Mouse (Mus musculus) hindlimb bud, embryonic 11.5 days (tissue): ENCODE results near the gene H2-Ab1.
A peak's percentile ranks its signal among the peaks of the same experiment; 100 is the strongest.

ENCODE experiments used
- DNase-seq: peaks from one replicate; pipeline ENCODE4 v3.0.0-alpha.2; 2012; ENCODE audit warnings: low read depth, low spot score; ENCODE audit errors: extremely low spot score

The H2-Ab1 gene

DNA sequence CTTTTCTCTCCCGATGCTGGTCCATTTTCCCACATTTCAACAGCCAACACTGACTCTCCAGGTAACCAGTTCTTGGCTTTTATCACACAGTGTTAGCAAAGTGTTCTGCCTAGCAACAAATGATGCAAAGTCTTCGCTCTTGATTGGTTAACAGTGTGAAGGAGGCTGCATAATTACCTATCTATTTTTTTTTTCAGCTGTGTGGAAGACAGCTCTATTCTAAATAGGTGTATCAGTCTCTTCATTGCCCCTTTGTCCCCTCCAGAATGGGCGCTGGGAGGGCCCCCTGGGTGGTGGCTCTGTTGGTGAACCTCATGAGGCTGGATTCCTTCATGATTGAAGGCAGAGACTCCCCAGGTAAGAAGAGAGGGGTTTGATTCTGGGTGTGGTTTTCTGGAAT is 18.8 kb upstream of the H2-Ab1 start, which contains the start of gene H2-Ob:
TSS of gene H2-Ob (plus strand) at position 198 of the 400 bp plus-strand sequence.
- no peak for DNase-seq

DNA sequence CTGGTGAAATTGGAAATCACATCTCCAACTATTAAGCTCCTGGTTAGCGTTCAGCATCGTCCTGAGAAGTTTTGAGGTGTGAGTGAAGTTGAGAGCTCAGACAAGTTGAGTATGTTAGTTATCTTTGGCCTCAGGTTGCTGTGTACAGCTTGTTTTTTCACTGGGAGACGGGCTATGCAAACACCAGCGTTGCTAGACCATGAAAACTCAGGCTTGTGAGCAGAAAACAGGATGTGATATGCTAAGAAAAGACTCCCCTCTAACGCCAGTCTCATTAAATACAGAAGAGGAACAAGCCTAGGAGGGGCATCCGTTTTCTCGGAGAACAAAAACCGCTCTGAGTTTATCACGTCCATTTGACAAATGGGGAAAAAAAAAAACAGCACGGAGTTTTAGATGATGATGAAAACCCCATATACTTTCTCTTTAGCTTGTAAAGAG is 17.9 kb upstream of the H2-Ab1 start:
- DNase-seq = no peak

DNA sequence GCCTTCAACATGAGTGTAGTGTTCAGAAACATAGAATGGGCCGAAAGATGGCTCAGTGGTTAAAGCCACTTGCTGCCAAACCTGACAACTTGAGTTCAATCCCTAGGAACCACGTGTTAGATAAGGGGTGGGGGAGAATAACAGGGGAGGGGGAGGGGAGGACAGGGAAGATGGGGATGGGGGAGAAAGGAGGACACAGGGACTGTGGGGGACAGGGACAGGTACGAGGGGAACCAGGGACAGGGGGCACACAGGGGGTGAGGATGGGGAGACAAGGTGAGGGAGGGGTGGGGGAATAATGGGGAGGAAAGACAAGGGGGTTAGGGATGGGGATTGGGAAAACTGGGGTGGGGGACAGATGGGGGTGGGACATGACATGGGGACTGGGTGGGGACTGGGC is 17.1 kb upstream of the H2-Ab1 start:
- DNase-seq = no peak

DNA sequence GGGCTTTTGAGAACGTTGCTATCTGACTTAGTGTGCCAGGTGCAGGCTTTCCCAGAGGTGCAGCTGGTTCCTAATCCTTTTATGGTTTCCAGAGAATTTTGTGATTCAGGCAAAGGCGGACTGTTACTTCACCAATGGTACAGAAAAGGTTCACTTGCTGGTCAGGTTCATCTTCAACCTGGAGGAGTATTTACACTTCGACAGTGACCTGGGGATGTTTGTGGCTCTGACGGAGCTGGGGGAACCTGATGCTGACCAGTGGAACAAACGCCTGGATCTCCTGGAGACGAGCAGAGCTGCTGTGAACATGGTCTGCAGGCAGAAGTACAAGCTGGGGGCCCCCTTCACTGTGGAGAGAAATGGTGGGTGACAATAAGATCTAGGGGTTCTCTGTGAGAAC is 16.6 kb upstream of the H2-Ab1 start:
- DNase-seq = no peak

DNA sequence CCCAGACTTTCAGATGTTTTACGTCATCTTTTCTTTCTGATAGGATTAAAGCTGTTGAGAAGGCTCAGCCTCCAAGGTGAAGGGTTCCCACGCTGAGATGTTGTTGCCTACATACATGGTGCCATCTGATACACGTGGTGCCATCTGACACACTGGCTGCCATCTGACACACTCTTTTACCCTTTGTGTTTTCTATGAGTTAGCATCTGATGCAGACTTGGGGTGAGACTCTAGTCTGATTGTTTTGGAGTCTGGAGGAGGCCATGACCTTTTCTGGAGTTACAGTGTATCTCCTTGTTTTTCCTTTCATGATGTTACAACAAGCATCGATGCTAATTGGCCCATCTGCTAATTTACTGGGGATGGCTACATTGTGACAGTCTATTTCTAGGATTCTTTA is 12.8 kb upstream of the H2-Ab1 start:
- DNase-seq = no peak

DNA sequence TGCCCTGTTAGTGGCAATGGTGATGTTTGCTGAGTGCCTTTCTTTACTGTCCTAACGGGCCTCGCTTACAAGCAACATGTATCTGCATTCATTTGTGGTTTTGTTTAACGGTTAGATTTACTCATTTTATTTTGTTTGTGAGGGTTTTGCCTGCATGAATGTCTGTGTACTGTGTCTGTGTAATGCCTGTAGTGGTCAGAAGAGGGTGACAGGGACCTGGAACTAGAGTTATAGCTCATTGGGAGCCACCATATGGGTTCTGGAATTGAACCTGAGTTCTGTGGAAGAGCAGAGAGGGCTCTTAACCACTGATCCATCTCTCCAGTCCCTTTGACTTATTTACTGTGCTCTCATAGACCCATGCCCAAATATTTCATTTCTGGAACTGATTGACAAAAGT is 10.4 kb upstream of the H2-Ab1 start:
- DNase-seq = no peak

DNA sequence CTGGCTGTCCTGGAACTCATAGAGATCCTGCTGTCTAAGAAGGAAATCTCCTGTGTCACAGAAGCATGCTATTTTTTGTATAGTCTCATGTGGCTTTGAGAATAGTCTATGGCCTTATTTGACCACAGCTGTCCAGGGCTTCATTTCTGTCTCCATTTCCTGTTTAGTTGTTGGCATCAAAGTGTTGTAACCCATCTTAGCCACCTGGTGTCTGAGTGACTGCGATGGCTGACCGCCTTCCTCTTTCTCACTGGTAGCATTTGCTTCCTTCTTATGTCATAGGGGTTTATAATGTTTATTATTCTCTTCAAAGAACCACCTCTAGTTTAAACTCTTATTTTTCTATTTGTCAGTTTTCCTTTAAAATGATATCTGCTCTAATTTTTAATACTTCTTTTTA is 8.7 kb upstream of the H2-Ab1 start:
- DNase-seq = no peak

DNA sequence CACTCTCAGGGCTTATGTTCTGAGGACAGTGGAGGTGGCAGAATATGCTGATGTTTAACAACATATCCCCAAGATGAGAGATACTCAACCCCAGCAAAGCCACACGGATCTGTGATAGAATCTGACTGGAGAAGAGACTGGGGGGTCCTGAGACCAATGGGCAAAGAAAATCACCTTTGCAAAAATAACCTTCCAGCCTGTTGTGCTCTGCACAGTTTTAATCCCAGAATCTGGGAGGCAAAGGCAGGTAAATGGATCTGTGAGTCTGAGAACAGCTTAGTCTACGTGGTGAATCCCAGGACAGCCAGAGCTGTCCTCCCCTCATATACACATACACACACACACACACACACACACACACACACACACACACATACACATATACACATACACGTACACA is 8.1 kb upstream of the H2-Ab1 start:
- DNase-seq = no peak

DNA sequence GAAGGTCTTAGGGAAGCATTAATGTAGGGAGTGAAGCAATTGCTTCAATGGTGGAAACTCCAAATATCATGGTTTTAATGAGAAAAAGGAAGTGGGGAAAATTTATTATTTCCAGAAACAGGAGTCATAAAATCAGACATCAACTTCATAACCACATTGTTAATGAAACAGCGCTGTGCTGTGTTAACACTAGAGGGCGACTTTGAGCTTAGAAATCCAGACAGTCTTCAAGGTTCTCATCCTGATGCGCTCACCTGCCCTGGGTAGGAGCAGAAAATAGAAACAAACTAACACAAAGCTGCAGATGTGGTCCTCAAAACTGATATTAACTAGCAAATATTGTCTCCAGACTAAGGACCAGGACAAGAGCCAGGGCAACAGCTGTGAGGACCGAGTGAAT is 7.6 kb upstream of the H2-Ab1 start:
- no peak for DNase-seq

DNA sequence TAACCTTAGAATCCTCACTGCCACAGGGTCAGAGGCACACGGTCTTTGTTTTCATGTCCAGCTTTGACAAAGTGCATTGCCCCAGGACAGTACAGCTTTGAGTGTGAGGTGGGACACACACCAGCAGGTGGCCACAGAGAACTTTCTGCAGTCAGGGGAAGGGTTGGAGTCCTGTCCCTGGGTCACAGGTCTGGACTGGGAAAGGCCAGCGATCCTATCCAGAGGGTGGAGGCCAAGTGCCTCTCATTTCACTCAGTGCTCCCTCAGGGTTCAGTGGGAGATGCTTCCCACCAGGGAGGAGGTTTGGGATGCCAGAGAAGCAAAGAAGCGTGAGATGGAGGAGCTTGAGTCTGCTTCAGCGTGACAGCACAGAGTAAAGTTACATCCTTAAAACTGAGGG is 5.8 kb upstream of the H2-Ab1 start:
- DNase-seq = no peak

DNA sequence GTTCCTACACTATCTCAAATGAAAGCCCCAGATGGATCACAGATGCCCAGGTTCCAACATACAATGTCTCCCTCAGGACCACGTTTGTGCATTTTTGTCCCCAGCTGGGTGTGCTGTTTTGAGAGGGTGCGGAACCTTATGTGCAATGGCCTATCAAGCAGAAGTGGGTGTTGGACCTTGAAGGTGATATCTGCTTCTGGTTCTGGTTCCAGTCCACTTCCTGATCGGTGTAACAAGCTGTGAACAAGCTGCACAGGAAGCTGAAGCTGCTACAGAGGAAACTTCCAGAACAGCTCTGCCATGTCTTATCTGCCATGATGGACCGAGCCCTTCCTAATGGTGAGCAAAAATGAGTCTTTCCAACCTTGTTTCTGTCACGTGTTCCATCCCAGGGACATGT is 988 bp upstream of the H2-Ab1 start:
- no peak for DNase-seq

DNA sequence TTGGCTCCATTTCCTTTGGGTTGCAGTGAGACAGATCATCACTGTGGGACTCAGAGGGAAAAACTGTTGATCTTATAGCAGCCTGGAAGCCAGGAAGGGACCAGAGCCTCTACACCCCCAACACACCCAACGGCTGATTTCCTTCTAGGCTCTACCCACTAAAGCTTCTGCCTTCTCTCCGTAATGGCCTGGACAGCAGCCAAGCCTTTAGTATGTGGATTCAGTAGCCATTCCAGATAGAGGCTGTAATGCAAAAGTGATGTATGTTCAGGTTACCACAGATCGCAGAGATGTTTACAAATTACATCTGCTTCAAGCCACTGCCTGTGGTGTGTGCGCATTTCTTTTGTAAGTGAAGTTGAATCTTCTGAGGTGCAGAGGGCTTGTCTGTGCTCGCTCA is 3.1 kb downstream of the H2-Ab1 start:
- no peak for DNase-seq

DNA sequence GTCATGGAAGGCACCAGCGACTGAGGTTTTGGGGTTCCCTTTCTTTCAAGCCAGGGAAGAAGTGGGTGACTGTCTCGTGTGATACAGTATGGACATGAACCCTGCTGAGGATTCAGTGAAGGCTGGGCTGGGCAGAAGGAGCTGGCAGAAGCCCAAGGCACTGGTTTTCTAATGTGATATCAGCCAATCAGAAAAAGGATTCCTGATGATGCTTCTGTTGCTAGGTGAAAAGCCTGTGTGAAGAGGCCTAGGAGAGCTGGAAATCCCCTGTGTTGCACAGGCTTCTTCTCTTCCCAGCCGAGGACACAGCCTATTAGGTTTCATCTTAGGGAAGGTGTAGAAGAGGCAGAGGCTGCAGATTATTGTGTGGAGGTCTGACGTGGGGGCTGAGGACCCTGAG is 4.0 kb downstream of the H2-Ab1 start:
- peak; percentile 60 for DNase-seq

DNA sequence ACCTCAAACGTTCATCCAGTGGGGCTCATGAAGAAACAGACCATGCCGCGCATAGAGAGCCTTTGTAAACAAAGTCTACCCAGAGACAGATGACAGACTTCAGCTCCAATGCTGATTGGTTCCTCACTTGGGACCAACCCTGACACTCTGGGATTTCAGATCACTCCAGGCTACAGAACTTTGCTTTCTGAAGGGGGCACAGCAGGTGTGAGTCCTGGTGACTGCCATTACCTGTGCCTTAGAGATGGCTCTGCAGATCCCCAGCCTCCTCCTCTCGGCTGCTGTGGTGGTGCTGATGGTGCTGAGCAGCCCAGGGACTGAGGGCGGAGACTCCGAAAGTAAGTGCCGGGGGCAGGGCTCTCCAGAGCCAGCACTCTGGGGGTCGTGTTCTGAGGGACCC is 5.6 kb downstream of the H2-Ab1 start:
- peak; percentile 93 for DNase-seq

DNA sequence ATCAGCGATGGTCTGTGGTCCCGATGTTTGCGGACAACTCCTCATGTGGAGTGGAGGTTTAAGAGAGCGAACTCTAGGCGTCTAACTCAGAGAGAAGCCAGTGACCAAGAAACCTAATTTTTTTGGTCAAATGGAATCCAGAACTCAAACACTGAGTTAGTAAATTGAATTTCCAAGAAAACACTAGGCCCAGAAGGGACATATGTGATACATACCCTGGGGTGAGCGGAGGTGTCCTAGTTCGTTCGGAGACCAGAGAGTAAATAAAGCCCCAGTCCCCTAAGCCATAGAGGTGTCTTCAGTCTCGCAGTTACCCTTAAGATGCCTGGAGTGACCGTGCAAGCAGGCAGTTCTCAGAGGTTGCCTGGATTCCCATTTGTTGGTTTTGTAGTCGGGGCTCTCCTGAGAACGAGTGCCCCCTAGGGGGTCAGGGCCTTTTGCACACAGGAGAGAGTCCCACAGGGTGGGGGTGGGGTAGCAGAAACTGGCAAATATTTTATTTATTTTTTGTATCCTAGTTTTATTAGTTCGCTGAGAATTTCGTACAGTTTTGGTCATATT is 6.4 kb downstream of the H2-Ab1 start:
- DNase-seq = no peak

DNA sequence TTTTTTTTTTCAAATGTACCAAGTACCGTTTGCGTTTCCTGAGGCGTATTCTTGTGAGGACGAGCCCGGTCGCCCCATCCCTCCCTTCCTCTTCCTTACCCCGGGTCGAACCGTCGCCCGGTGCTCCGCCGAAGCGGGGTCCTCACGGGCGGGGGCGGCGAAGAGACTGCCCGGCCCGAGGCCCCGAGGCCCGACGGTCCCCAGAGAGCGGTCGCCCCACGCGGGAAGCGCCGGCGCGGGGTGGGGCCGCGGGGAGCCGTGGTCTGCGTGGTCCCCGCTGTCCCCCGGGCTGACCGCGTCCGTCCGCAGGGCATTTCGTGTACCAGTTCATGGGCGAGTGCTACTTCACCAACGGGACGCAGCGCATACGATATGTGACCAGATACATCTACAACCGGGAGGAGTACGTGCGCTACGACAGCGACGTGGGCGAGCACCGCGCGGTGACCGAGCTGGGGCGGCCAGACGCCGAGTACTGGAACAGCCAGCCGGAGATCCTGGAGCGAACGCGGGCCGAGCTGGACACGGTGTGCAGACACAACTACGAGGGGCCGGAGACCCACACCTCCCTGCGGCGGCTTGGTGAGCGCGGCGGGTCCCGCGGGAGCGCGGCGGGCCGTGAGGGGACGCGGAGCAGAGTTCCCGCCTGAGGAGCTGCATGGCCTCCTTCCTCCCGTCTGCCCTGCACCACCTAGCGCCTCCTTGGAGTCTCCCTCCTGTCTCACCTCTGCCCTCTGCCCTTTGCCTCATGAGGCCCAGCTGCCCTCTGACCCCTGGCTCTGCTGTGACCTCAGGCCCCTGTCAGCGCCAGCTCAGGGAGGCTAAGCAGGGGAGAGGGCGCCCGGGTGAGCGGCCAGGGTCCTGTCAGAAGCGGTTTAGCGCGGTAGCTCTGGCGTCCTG is 7.2 kb downstream of the H2-Ab1 start:
- no peak for DNase-seq

DNA sequence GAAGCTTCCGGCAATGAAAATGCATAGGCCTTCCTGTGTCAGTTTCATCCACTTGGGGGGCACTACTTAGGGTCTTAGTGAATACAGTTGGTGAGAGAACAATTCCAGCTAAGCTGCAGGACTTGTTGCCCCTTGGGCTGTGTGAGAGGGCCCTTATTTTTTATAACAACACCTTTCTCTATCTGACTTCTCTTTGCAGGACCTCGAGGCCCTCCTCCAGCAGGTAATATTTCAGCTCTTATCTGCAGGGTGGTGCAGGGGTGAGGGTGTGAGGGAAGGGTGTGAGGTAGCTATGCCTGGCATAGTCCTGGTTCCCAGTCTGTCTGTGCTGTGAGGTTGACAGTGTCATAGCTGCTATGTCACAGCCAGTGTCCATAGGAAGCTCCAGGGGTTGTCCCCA is 10.8 kb downstream of the H2-Ab1 start:
- DNase-seq = no peak

DNA sequence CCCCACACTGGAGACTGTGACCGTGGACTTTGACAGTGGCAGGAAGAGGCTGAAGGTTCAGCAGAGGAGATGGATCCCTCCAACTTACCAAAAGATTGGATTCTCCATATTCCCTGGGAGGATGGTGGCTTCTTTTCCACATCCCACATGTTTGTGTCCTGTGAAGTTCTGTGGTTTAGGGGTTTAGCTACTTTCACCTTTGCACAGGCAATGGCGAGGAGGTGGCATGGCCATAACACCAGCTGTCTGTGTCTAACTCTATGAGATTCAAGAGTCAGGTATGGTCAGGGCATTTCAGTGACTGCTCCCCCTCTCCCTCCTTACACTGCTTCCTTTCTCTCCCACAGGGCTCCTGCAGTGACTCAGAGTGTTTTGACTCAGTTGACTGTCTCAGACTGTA is 11.3 kb downstream of the H2-Ab1 start:
- no peak for DNase-seq

DNA sequence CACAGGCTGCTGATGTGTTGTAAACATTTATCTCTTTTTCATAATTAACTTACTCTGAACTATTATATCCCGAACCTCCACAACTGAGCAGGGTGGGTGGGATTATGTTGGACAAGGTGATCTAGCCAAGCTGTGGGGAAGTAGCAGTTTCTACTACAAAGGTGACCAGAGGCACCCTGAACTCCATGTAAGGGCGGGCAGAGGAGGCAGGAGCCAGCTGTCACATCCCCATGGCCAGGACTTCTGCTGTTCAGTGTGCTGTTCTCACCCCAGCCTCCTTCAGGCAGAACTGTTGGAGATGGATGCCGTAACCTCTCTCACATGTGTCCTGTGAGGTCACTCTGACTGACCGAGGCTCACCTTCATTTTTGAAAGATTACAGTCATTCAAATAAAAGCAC is 12.3 kb downstream of the H2-Ab1 start:
- no peak for DNase-seq

DNA sequence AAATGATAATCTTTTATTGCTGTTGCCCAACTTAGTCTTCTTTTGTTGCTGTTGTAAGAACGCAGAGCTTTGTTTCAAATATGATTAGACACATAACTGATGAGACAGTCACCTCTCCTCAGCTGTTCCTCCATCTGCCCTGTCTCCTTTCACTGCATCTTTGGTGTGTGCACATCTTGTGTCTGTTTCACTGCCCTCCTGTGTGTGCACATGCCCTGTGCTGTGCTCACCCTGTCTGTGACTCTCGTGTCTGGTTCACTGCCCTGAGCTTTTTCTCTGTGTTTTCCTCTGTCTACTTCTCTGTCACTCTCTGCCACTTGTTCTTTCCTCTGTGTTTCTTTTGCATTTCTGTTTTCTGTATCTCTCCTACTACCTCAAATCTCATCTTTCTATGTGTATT is 12.7 kb downstream of the H2-Ab1 start:
- no peak for DNase-seq

DNA sequence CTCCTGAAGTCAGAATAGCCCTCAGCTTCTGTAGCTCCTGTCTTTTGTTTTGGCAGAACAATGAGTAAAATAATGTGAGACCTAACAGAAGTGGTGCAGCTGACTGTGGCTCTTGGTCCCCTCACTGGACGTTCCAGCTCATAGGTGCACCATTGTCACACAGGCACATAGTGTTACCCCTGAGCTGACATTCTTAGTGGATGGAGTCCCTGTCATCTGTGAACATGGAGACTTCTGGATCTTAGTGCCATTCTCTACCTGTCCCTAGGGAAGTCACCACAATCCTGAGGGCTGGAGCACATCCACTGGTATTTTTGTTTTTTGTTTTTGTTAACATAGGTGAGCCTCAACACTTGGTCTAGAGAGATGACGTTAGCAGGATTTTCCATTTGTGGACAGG is 13.5 kb downstream of the H2-Ab1 start:
- no peak for DNase-seq

DNA sequence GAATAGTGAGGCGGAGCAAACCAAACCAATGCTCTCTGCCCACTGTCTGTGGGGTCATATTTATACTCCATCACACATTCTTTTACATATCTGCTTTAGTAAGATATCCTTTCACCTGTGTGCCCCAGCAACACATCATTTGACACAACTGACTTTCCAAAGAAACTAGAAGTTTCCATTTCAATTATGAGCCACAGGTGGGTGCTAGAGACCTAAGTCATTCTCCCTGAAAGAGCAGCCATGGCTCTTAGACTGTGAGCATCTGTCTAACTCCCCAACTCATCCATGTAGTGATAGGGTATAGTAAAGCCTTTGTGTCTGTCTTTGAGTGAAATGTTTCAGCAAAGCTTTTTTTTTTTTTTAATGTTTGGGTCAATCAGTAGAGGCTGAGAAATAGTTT is 14.6 kb downstream of the H2-Ab1 start:
- DNase-seq = no peak
